Mouse (Mus musculus): ENCODE data around the gene Spns3.
A peak's percentile ranks its signal among the peaks of the same experiment; 100 is the strongest.

Gene Spns3

GRCm38 (mm10) chr11:72453105-72453953 lies 97.0 kb downstream of the Spns3 start:
- DNase-seq (ENCODE audit: low read depth, low spot score), result no peak

GRCm38 (mm10) chr11:72452140-72452665 lies 98.1 kb downstream of the Spns3 start:
- no peak for DNase-seq (ENCODE audit: low read depth, low spot score)

- peak; percentile 78 for DNase-seq (ENCODE audit: low read depth, low spot score)
Observed at GRCm38 (mm10) chr11:72447475-72447874, 102.8 kb downstream of the Spns3 start.

GRCm38 (mm10) chr11:72446311-72447105 lies 103.8 kb downstream of the Spns3 start:
- peak; percentile 90 for DNase-seq (ENCODE audit: low read depth, low spot score)
